Mouse (Mus musculus) cerebellum, adult 2 months (tissue): ENCODE data around the gene Ubl4b.

ENCODE experiments used
- CTCF ChIP-seq: fragments of 200-500 bp; IDR thresholded peaks from 2 replicates; pipeline ENCODE4 v1.5.1; 2011; ENCODE audit warnings: low read depth, mild to moderate bottlenecking, control low read depth, low read length, moderate library complexity, borderline replicate concordance; ENCODE audit not compliant: insufficient read depth
- POLR2A ChIP-seq: fragments of 200-500 bp; IDR thresholded peaks from 2 replicates; pipeline ENCODE4 v1.6.1; 2011; ENCODE audit warnings: low read length, control low read depth, borderline replicate concordance; ENCODE audit not compliant: insufficient read depth

DNA sequence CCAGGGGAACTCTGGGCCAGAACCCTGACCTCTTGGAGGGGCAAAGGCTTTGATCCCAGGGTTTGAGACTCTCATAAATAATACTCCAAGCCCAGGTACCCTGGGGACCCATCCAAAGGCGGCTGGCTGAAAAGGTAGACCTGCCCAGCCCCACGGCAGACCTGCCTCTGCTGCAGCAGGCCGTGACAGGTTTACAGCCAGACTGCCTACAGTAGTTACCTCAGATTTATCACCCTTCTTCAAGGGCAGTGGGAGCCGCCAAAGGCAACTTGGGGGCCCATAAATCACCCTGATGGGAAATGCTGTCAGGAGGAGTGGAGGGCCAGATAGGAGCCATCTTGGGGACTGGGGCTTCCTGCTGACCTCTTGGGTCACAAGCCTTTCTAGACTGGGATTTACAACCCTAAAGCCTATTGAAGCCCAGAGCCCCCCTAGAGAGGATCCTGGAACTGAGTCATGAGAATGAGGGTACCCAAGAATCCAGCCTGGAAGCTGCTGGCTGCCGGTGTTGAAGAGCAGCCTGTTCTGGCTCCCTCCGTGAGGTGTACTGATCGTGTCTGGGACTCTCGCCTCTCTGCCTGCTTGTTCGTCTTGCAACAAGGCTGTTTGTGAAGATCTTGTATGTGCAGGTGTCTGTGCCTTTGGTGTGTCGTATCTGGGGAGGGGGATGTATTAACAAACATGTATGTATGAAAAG is 9.0 kb downstream of the Ubl4b start:
- TF ChIP-seq CTCF: no peak
- no peak for TF ChIP-seq POLR2A
